Mouse (Mus musculus) urinary bladder, postnatal 10 days (tissue): ENCODE data around the gene Rptor.

Experiments
- DNase-seq: peaks from one replicate; pipeline ENCODE4 v3.0.0; 2022; ENCODE audit warnings: low spot score

Rptor gene

GRCm38 (mm10) chr11:119811598-119811997 is 208.9 kb downstream of the Rptor start:
- DNase-seq = no peak

GRCm38 (mm10) chr11:119812093-119812492 is 209.4 kb downstream of the Rptor start:
- no peak for DNase-seq

- DNase-seq = no peak
Observed at GRCm38 (mm10) chr11:119814035-119814558, 211.4 kb downstream of the Rptor start.

GRCm38 (mm10) chr11:119816798-119817361 is 214.2 kb downstream of the Rptor start:
- DNase-seq = no peak

- no peak for DNase-seq
Observed at GRCm38 (mm10) chr11:119817362-119817837, 214.7 kb downstream of the Rptor start.

GRCm38 (mm10) chr11:119817898-119818297 is 215.2 kb downstream of the Rptor start:
- no peak for DNase-seq

GRCm38 (mm10) chr11:119821514-119821913 is 218.8 kb downstream of the Rptor start:
- no peak for DNase-seq

GRCm38 (mm10) chr11:119824072-119824649 is 221.5 kb downstream of the Rptor start:
- DNase-seq = no peak

GRCm38 (mm10) chr11:119825783-119826182 is 223.1 kb downstream of the Rptor start:
- DNase-seq = no peak

GRCm38 (mm10) chr11:119826239-119826638 is 223.5 kb downstream of the Rptor start:
- no peak for DNase-seq

- no peak for DNase-seq
Observed at GRCm38 (mm10) chr11:119829116-119829515, 226.4 kb downstream of the Rptor start.

GRCm38 (mm10) chr11:119831682-119832081 is 229.0 kb downstream of the Rptor start:
- no peak for DNase-seq

GRCm38 (mm10) chr11:119833311-119833710 is 230.6 kb downstream of the Rptor start:
- DNase-seq = no peak

GRCm38 (mm10) chr11:119833877-119834804 is 231.4 kb downstream of the Rptor start:
- no peak for DNase-seq

- DNase-seq = no peak
Observed at GRCm38 (mm10) chr11:119836326-119836725, 233.6 kb downstream of the Rptor start.

GRCm38 (mm10) chr11:119837786-119838185 is 235.1 kb downstream of the Rptor start:
- no peak for DNase-seq

- no peak for DNase-seq
Observed at GRCm38 (mm10) chr11:119839411-119840342, 237.0 kb downstream of the Rptor start.

GRCm38 (mm10) chr11:119846608-119847007 is 243.9 kb downstream of the Rptor start:
- DNase-seq = no peak

GRCm38 (mm10) chr11:119847076-119847475 is 244.4 kb downstream of the Rptor start:
- no peak for DNase-seq

GRCm38 (mm10) chr11:119847569-119847968 is 244.9 kb downstream of the Rptor start:
- DNase-seq = no peak

GRCm38 (mm10) chr11:119848189-119848588 is 245.5 kb downstream of the Rptor start:
- no peak for DNase-seq
